Mouse (Mus musculus): ENCODE data around the gene Amer2.
"Not testable (repeated sequence)": the region's sequence is repeated elsewhere in the genome, so short reads cannot be mapped to it uniquely, and the experiment has no call there.

Amer2 gene

GRCm38 (mm10) chr14:60372821-60373309, at the start of gene Amer2:
Amer2 (plus strand) TSS chr14:60373259.
- no peak for DNase-seq

GRCm38 (mm10) chr14:60340001-60340400, 33.1 kb upstream of the Amer2 start:
- DNase-seq, result not testable (repeated sequence)

- no peak for DNase-seq
These were observed 32.5 kb upstream of the Amer2 start for GRCm38 (mm10) chr14:60340570-60340969.

DNA sequence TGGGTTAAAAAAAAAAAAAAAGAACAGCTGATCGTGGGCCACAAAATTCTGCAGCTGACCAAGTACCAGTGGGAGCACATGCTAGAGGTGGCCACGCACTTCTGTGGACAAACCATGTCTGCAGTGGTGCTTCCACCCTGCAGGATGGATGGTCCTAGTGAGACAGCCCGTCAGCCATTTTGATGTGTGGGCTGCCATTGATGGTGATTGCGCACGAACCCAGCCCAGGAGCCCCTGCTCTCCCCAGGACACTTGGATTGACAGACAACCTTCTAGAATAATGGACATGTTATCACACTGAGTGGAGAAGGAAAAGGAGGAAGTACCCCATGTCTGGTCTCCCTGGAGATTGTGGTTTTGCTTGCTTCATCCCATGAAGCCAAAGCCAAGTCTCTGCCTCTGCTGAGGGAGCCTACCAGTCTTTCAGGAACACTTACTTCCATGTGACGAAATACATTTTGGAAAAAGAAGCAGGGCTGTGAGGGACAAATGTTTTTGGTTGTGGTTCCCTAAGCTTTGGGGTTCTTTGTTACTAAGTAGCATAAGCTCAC, 27.7 kb upstream of the Amer2 start:
- no peak for DNase-seq

DNA sequence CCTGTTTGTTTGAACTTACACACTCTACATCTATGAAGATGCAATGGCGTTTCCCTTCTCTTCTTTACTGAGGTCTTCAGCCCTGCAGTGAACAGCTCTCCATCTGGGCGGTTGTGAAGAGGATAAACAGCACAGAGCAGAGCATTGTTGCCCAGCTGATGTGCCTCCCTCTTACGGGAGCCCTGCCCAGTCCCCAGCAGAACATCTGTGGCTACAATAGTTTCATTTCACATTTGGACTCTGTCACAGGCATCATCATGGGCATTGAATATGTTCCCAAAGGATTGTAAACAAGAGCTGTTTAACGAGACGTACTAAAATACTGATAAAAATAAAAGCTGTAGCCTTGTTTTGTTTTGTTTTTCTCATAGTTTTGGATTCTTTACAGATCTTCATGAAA, 14.7 kb upstream of the Amer2 start:
- no peak for DNase-seq

GRCm38 (mm10) chr14:60361380-60362212, 11.5 kb upstream of the Amer2 start:
- DNase-seq, result no peak

- DNase-seq, result no peak
These were observed 6.3 kb upstream of the Amer2 start for GRCm38 (mm10) chr14:60366729-60367128.

- no peak for DNase-seq
These were observed 4.0 kb upstream of the Amer2 start for GRCm38 (mm10) chr14:60368769-60369666.

- no peak for DNase-seq
These were observed 3.3 kb upstream of the Amer2 start for GRCm38 (mm10) chr14:60369667-60370315.

DNA sequence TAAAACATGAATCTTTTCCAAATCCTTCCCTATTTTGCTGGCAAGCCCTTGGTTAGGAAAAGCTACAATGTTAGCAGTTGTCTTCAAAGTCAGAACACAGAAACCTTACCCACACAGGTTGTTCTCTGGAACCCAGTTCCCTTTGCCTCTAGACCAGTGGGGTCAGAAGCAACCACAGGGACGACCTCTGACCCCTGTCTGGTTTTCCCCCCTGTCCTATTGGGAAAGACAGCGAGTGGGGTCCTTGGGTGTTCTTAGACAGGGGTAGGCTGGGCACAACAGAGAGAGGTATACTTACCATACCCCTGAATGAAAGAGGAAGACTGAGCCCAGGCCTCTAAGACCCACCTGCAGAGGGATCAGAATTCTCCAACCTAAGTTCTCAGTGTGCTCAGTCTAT, 4.0 kb downstream of the Amer2 start:
- DNase-seq, result no peak

- no peak for DNase-seq
These were observed 4.5 kb downstream of the Amer2 start for GRCm38 (mm10) chr14:60377546-60377945.

DNA sequence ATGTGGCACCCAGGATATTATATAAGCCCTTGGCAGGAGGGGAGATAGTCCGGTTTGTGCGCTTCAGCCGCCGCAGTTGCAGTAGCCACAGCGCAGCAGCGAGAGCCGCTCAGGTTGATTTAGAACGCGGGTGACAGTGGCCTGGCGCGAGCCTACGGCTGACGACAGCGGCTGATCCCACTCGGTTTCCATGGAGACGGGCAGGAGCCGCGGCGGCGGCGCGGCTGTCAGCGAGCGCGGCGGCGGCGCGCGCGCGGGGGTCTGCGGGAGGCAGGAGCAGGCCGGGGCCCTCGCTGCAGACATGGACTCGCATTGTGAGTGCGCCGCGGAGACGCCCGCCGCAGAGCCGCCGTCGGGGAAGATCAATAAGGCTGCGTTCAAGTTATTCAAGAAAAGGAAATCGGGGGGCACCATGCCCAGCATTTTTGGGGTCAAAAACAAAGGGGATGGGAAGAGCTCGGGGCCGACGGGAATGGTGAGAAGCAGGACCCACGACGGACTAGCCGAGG, 5.1 kb downstream of the Amer2 start:
- DNase-seq, result peak in 1 of 2 experiments; percentile 4

- DNase-seq, result peak in 1 of 2 experiments; percentile 2
These were observed 5.7 kb downstream of the Amer2 start for GRCm38 (mm10) chr14:60378566-60379322.

DNA sequence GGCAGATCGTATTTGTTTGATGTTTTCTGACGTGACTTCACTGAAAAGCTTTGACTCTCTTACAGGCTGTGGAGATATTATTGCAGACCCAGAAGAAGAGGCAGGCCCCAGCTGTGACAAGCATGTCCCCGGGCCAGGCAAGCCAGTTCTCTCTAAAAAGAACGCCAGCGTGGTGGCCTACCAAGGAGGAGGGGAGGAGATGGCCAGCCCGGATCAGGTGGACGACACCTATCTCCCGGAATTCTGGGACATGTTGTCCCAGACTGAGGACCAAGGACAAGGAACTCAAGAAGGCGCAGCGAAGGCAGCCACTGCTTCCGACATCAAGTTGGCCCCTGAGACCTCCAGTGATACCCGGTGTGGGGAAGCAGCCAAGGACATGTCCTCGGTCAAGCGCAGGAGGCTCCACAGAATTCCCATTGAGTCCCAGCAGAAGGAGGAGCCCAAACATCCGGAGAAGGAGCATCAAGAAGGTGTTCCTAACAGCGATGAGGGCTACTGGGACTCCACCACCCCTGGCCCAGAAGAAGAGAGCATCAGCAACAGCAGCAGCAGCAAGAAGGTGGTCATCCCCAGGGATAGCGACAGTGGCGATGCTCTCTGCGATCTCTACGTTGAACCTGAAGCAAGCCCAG, 6.4 kb downstream of the Amer2 start:
- DNase-seq, result no peak

DNA sequence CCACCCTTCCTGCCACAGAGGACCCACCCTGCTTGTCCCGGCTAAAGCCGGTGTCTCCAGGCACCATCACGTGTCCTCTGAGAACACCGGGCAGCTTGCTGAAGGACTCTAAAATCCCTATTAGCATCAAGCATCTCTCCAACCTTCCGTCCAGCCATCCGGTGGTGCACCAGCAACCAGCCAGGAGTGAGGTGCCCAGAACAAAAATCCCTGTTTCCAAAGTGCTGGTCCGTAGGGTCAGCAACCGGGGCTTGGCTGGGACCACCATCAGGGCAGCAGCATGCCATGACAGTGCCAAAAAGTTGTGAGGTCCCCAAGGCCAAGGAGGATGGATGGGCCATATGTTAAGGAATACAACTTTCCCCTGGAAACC, 6.9 kb downstream of the Amer2 start:
- no peak for DNase-seq

- no peak for DNase-seq
These were observed 8.6 kb downstream of the Amer2 start for GRCm38 (mm10) chr14:60381671-60382070.

DNA sequence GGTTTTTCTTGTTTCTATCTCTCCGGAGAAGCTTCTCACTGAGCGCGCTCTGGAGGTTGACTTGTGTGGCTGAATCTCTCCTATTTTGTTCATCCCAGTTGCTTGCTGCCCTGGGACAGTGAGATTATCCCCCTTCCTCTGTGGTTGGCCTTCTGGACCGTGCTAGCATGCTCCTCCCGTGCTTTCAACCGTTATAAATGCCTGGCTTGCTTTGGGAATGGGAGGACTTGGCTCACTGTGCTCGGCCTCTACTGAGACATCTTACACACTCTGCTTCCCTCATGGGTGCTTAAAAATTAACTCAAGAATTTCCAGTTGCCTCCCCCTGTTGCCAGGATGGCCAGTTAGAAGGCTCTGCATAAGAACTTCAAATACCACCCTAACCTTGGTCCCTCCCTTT, 10.8 kb downstream of the Amer2 start:
- DNase-seq, result no peak

GRCm38 (mm10) chr14:60384269-60384668, 11.2 kb downstream of the Amer2 start:
- no peak for DNase-seq

DNA sequence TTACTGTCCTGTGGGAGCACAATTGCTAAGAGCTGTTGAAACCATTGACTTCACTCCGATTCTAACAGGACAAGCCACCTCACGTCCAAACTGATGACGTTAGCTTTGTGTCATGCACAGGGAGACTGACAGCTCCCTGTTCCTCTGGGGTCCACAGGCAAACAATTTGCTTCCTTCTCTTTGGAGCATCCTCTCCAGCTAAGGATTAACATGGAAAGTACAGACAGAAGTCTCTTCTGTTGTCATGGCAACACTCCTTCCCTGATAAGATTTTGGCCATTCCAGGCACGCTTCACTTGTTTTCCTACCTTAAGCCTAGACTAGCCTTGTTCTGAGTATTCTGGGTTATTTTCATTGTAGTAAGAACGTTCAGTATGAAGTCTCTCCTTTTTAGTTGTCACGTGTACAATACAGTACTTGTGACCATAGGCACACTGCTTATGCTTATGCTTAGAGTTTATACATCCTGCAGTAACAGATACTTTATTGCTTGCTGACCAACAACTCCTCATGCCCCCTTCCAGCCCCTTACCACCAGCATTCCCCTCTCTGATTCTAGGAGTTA, 12.1 kb downstream of the Amer2 start:
- no peak for DNase-seq

DNA sequence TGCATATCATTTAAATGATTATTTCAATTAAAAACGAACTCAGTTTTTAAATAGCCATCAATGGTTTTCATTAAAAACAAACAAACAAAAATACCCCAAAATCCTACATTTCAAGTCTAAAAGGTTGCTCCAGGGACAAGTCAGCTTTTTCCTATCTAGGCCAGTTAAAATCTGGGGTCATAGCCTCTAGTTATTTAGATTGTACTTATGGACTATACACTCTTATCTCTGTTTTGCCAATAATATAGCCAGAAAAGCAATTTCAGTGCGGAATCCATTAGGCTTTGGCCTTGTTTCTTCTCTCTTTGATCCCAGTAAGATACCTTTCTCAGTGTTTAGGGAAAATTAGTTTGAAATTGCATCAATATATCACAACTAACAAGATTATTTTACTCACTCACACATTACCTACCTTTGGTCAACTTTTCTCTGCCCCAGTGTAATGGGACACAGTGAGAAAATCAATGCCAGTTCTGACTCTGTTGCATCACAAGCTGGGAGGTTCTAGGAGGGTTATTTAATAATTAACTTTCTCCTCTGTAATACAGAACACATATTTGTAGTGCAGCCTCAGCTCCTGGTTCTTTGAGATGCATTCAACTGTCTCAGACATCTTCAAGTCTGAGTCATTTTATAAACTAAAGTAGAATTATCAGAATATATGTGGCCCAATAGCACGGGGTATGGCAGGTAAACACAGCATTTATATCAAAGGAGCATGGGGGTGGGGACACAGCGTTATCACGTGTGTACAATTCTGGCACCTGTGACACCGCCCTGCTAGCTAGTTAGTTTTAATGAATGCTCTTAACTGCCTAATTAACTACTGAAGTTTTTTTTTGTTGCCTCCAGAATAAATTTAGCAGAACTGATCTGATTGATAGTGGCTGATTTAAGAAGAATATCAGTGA, 13.8 kb downstream of the Amer2 start:
- no peak for DNase-seq
